Mouse (Mus musculus) thymus, postnatal 10 days (tissue): Measurements from ENCODE around the gene Zbtb38.

Experiments used
- DNase-seq, 2 experiments: peaks; one replicate each; pipeline ENCODE4 v3.0.0; 2021; ENCODE audit warnings: low spot score in 2 of 2

The Zbtb38 gene

DNA sequence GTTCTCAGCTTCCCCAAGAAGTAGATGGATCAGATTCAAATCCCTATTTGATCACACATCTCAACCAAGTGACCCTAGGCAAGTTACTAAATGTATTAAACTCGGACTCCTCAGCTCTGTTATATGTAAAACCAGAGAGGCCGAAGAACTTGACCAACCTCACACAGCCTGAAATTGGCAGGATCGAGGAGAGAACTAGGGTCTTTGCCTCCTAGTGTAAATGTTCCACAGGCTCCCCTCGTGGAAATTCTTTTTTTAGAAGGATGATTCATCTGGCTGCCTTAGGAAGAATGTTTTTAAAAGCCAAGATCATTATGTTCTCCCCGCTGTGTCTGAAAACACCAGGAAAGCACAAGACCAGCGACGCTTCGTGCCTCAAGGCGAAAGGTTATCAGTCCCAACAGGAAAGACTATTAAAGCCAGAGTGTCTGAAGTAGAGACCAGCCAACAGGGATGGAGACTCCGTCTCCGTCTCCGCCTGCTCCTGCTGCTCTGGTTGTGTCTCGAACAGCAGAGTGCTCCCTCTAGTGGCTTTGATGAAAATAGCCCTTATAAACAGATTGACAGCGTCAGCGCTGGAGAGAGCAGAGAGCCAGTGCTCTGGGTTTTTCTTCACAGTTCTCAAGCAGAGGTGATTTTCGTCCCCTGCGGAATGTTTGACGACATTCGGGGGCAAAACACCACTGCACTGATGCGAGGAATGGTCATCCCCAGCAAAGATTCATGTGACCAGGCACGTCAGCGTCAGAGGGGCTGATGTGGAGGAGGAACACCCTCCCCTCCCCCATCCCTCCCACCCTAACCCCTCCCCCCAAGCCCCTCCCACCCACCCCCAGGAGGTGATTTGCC is 6.3 kb upstream of the Zbtb38 start:
- peak; percentile 58 to 81 for DNase-seq

GRCm38 (mm10) chr9:96756638-96757435 is 4.2 kb upstream of the Zbtb38 start:
- DNase-seq = no peak

DNA sequence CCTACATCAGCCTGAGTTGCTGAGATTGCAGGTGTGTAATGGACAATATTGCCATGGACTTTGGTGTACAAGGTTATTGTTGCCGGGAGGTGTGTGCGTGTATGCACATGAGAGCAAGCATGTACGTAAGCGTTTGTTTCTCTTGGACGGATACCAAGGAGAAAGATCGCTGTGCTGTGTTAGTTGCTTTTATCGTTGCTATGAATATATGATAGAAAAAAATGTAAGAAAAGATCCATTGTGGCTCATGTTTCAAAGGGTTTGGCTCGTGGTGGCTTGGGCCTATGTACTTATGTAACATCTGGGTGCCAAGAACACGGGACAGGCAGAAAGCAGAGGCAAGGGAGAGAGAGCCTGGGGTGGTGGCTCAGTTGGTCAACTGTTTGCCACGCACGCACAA is 3.1 kb upstream of the Zbtb38 start:
- DNase-seq = no peak

GRCm38 (mm10) chr9:96754625-96754969 is 2.0 kb upstream of the Zbtb38 start:
- DNase-seq = no peak

DNA sequence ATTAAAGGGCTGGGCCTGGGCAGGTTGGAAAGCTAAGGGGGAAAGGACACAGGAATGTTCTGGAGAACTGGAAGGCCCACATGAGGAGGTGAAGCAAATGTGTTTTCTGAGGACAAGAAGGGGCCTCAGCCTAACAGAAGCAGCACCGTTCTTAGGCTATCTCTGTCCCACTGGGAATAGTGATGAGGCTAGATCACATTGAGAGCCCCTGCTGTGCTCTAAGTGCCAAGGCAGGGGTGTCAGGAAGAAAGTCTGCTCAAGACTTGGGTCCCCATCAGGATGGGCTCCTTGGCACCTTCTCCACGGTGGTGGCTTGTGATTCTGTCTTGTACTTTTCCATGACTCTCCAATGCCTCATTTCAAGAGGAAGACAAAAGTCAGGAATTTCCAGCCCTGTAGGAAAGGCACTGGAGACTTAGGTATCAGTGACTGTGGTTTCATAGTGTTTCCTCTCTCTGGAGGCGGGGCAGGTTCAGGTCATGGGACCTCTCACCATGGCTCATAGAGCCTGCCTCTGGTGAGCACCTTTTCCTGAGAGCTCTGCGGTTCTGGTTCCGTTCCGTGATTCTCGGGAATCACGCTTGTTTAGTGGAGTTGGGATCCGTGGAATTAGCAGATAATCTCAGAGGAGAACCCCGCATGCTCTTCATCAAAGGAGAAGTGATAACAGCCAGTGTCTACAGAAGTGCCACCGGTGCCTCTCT is 1.4 kb upstream of the Zbtb38 start:
- no peak for DNase-seq

- no peak for DNase-seq
These were observed 761 bp upstream of the Zbtb38 start for GRCm38 (mm10) chr9:96753392-96753791.

DNA sequence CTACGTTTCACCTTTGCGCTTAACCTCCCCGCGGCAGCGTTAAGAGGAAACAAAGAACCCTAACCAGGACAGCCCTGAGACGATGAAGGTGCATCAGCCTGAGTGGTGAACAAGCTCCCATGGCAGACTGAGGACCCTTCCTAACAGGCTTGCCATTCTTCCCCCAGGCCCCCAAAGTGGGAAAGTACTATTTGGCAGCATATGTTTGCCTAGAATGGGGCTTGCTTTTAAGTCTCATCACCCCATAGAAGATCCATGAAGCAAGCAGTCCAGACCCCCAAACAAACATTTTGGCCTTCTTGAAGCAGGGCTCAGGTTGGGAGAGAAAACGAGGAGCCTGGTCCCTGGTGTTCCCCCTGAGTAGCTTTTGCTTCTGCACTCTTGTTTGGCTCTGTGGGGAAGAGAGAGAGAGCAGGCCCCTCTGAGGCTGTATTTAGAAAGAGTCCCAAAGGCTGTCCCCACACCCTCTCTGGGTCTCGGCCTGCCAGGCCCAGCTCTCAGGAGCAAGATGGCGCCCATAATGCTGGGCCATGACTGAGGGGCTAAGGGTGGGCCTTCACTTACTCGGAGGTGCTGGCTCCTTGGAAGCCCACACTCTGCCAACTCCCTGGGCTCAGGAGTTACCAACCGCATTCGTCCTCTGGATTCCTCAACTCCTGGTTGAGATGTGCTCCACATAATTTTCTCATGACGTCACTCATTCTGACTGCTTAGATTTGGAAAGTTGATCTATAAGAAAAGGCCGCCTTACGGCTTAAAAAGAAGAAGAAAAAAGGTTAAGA is 619 bp downstream of the Zbtb38 start:
- DNase-seq = no peak

GRCm38 (mm10) chr9:96750636-96751035 is 2.0 kb downstream of the Zbtb38 start:
- DNase-seq = no peak

DNA sequence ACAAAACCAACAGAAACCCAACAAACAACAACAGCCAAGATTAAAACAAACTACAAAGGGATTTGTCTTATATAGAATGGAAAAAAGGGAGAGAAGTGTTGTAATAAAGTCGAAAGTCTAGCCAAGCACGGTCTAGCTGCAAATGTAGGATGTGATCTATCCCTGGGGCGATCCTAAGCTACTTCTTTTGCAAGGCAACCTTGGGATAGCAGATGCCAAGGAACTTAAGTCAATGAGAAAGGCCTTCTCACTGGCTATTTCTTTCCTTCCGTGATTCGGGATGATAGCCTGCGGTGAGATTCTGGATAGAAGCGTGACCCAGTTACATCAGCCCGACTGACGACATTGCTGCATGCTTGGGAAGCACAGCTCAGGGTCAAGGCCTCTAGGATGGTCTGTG is 6.1 kb downstream of the Zbtb38 start:
- no peak for DNase-seq

DNA sequence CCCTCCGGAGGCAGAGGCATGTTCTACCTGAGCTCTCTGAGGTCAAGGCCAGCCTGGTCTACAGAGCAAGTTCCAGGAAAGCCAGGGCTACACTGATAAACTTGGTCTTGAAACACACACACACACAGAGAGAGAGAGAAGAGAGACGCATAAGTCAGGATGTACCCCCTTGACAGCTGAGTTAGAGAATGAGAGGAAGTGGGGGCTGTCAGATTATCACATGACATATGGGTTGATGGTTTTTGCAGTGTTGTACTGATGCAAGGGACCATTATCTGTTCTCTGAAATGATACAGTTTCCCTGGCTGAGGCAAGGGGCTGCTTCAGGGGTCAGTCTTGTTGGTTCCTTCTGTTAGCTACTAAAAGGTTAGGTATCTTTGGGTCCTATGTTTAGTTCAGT is 7.7 kb downstream of the Zbtb38 start:
- DNase-seq = no peak

DNA sequence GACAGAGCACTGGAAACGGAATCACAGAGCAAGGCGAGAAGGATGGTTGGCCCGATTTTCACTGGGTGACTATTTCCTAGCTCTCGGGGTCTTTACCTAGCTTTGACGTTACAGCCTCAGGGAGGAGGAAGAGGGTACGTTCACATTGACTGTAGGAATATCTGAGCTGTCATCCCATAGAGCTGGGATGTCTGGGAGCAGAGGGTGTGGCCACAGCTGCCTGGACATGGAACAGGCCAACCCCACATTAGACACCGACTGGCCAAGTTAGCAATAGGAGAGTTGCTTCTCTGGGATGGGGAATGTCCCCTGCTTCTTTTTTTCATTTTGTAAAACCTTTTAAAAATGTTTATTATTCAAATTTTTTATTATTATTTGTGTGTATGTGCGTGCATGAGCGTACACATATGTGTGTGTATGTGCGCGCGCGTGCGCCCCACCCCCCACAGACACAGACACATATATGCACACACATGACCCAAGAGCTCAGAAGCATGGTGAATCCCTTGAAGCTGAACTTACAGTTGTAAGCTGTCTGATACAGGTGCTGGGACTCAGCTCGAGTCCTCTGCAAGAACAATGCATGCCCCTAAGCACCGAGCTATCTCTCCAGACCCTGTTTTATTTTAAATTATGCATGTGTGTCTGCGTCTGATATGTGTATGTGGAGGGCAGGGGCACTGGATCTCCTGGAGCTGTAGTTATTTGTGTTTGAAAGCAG is 11.1 kb downstream of the Zbtb38 start:
- DNase-seq = no peak

GRCm38 (mm10) chr9:96740712-96741364 is 11.8 kb downstream of the Zbtb38 start:
- DNase-seq = no peak

GRCm38 (mm10) chr9:96739808-96740711 is 12.6 kb downstream of the Zbtb38 start:
- no peak for DNase-seq

DNA sequence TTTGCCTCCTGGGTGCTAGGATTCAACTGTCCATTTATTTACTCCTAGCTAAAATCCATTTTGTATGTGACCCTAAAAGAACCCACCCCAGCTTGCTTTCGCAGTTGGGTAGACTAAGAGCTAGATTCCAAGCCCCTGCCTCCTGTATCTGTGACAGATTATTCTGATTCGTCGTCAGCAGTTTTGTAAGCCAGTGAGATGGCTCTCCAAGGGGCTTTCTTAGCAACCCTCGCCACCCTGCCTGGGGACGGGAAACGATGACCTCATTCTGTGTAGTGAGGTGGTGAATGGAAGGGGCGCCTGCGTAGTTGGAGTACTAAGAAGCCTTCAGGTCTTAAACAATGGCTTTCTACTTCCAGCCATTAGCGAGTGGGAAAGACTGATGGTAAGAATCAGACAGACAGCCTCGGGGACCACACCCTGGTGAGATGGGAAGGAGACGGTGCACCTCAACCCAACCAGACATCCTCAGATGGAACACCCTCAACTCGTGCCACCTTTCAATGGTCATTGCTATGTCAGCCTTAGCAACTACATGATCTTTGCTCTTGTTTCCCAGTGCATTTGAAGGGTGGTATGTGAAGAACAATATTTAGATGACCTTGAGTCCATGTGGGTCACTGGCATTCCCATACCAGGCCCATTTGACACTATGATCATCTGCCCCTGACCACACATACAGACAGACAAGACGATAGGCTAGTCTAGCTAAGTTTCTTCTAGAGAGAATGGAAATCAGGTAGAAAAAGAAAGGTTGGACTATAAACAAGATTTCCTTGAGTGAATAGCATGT is 13.9 kb downstream of the Zbtb38 start:
- no peak for DNase-seq

DNA sequence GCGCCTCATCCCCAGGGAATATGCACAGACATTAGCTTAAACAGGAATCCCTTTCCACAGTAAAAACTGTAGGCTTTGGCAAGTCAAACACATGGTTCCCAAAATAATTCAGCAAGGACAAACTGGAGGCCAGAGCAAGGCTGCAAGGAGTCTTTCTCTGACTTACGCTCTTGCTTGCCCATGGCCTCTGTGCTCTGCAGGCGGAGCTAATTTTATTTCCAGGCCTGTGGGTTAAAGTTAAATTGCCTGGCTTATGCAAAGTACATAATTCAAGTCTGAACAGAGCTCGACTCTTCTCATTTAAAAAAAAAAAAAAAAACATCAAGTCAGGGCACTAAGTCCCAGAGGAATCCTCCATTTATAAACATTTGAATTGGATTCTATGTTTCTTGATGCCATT is 16.7 kb downstream of the Zbtb38 start:
- DNase-seq = no peak

DNA sequence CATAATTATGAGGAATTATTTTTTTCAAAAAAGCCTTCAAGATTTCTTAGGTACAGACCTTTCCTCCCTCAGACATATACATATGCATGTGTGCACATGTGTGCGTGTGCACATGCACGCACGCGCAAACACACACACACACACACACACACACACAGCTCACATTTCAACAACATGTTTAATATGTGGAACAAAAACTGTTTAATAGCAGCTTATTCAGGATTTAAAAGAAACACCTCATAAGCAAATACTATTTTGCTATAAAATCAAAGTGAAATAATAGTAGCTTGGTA is 19.3 kb downstream of the Zbtb38 start:
- DNase-seq = no peak

GRCm38 (mm10) chr9:96732644-96733424 is 19.8 kb downstream of the Zbtb38 start:
- DNase-seq = no peak

DNA sequence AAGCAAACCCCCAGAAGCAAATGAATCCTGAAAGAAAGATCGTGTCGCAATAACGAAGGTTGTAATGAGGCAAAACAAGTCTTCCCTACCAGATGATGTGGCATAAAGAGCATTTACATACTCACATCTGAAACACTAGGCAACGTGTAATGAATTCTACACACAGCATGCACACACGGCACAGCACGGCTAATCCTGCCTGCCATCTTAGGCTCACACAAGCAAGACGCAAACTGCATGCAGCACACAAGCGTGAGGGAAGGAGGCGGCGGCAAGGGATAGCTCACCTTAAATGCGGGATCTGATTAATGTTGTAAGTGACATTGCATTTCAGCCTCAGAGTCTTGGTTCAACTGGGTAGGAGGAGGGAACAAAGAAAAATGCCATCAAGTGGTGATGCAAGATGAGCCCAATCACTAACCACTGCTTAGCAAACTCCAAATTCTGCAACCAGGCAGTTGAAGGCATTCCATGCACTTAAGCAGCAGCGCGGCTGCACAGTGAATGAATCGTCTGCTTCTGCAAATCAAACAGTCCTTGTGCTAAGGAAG is 20.6 kb downstream of the Zbtb38 start:
- DNase-seq = no peak
